Mouse (Mus musculus) kidney, postnatal 25 days (tissue): ENCODE measurements around the gene Arhgdib.
A peak's percentile ranks its signal among the peaks of the same experiment; 100 is the strongest.

ENCODE experiments used
- DNase-seq, 2 experiments: peaks; one replicate each; pipeline ENCODE4 v3.0.0; 2021; ENCODE audit warnings: mixed read lengths in 2 of 2

Arhgdib gene

DNA sequence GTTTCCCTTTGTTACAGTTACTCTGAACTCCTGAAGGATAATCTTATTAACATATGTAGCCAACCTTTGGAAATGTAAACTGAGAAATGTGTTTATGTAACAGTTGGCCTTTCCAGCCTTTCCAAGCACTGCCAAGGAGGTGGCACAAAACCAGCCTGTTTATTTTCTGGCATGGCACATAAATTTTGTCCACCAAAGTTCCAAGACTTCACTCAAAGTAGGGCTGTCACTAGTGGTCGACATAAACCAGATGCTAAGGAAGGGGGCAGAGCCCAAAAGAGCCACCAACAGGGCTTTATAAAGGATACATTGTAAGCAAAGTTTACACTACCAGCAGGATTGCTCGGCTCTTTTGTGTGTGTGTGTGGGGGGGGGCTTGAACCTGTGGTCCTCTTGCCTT, 23.8 kb downstream of the Arhgdib start:
- DNase-seq, result no peak

DNA sequence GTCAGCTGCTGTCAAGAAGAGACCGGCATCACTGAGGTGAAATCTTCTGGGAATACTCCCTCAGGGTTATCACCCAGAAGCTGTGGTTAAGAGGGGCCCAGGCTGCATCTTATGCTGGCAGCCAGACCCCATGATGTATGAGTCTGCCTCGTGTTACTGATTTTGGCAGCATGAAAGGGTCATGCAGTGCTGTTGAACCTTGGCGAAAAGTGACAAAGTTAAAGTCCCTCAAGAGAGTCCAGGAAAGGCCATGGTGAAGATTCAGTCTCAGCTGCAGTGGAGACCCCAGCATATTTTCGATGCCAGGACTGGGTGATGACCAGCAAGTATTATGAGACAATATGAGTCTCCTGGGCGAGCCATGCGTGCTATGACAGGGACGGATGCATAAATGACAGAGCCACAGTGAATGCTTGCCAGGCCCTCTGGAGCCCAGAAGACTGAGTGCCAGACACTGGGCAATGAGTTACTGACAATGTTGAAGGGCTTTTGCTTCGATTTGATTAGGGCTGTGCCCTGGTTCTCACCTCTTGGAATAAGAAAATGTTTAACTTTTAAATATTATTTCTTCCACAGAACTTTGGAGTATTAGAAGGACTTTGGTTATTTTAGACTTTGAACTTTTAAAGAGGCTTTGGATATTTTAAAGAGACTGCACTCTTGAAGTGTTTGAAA, 25.8 kb downstream of the Arhgdib start:
- peak in 1 of 2 experiments; percentile 27 for DNase-seq

DNA sequence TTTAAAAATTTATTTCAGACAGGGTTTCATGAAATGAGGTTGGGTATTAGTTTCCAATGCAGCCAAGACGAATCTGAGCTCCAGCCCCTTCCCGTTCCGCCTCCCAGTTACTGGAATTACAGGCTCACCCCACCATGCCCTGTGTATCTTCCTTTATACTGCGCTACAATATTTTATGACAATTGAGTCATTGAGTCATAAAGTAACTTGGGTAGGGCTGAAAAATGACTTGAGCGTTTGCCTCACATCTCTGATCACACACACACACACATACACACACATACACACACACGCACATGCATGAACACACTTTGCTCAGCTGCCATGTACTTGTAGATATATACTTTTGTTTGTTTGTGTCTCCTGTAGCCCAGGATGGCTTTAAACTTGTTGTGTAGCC, 27.5 kb downstream of the Arhgdib start:
- no peak for DNase-seq

DNA sequence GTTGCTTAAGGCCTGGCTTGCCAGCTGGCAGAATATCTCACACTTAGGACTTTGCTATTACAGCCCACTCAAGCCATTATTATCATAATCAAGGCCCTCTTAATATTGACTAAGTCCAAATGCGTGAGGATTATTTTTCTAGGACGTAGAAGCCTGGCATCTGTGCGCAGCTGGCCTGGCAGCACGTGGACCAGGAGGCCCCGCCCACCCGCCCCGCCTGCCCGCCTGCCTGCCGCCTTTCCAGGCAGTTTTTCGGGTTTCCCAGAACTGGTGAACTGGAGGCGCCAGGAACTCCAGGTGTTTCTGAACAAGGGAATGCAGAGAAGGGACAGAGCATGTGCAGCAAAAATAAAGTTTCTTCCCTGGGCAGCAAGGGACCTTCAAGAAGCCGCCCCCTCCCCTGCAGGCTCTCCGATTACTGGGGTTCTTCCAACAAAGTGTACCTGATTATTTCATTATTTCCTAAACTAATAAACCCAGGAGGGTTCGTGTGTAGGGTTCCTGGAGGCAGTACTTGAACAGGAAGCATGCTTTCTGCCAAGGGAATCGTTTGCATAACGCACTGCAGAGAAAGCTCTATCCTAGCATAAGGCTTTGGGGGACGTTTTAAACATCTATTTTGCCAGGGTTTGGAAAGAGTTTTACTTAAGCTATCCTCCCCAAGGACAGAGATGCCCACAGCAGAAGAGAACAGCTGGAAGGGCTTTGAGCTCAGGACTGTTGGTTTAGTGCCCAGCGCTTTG, 28.1 kb downstream of the Arhgdib start:
- DNase-seq, result peak; percentile 50 to 65

DNA sequence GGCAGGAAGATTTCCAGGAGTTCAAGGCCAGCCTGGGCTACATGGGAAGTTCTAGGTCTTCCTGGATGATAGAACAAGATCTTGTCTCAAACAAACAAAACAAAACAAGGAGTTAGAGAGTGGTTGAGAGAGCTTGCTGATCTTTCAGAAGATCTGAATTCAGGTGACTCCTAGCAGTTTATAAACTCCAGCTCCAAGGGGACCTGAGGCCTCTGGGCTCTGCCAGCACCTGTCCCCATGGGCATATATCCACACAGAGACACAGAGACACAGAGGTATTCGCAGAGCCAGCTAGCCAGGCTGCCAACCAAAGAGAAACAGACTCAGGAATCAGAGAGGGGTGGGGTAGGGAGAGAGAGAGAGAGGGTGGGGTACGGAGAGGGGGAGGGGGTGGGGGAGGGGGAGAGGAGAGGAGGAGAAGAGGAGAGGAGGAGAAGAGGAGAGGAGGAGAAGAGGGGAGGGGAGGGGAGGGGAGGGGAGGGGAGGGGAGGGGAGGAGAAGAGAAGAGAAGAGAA, 28.9 kb downstream of the Arhgdib start:
- DNase-seq, result no peak

DNA sequence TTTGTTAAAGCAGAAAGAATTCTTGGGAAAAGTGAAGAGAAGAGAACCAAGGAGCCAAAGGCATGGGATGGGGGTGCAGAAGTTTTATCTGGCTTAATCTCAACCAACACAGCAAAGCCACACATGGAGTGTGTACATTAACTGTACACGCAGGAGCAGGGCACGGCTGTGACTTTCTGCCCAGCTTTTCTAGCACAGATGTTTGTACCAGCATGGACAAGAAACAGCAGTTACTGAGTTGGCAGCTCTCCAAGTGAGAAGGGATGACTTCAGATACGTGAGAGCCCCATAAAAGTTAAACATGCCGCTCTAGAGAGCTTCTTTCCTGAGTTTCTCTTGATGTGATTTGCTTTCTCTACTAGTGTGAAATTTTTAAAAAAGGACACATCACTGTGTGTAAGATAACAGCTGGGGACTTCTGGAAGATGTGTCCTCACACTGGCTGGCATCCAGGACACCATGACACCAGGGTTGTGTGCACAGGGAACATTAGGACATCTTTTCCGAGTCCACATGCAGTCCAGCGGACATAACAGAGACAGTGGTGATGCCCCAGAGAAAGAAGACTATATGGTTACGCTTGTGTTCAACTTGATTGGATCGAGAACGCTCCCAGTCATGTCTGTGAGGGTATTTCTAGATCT, 31.3 kb downstream of the Arhgdib start:
- peak; percentile 38 to 55 for DNase-seq

DNA sequence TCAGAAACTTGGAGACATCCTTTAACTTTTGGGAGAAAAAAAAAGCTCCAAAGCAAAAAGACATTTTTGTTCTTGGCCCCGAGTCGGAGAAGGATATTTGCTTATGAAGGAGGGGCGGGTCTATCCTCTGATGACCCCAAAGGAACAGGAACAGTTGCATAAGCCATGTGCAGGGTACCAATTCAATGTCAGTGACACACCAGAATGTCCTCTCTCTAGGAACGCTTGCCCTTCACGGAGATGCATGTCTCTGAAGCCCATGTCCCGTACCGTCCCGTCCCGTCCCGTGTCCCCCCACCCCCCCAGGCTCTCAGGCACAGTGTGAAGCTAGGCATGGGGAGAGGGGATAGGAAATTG, 34.8 kb downstream of the Arhgdib start:
- DNase-seq, result peak; percentile 20 to 60

DNA sequence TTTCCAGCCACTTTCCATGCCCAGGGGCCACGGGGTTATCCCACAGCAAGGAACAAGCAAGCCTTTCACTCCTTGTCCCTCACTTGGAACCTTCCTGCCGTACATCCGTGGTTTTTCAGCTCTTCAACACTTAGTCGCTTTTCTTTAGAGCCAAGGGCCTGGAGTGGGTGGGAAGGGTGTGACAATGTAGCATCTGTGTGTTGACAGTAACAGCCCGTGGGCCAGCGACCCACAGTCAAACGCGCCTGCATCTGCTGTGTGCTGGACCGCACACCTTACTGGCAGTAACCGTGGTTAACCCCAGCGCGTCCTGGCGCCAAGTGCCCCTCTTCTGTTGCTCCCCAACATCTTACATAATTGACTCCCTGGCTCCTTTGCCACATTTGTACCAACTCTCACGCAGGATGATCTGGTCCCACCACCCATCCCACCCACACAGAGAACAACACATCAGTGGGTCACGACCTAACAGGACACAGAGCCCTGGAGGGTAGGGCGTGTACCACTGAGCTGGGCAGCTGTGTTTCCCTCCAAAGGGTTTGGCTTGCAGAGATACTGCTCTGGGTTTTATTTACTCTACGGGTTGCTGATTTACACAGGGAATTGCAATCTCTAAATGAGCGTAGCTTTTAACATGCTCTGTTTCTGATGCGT, 35.3 kb downstream of the Arhgdib start:
- peak in 1 of 2 experiments; percentile 34 for DNase-seq

DNA sequence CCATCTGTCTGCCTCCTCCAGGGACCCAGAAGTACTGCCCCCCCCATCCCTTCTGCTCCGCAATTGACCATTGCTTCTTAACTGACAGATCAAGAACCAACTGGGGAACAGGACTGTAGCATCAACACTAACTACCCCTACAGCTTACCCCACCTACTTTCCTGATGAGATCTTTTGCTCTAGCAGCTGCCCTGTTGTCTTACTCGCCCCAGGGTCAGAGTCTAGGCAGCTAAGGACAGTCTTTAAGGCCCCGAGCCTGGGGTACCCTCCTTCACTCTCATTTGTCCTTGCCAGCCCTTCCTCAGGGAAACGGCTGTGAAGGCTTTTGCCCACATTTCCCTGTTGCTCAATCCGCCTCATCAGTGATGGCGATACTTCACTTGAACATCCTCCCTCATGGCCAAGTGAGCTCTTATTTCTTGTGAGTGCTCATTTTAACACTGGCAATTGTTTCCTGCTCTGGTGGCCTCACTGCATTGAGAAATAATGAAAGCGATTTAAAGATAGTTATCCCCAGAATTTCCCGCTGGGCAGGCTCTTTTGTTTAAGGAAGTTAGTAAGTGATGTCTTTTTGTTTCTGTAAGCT, 37.7 kb downstream of the Arhgdib start:
- DNase-seq, result no peak

DNA sequence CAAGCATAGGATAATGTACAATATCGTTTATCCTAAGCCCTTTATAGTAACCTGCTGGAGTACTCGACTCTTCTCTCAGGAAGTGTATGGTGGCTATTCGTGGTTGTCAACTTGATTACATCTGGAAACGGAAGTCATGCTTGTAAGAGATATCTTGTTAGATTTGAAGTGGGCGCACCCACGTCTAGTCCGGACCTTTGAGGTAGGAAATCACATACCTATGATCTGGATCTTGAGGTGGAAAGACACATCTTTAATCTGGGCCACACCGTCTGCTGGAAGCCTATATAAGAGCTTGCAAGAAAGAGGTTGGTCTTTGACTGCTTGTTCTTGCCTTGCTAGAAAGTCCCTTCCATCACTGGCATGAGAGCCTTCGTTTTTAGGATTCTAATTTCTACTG, 39.2 kb downstream of the Arhgdib start:
- no peak for DNase-seq

DNA sequence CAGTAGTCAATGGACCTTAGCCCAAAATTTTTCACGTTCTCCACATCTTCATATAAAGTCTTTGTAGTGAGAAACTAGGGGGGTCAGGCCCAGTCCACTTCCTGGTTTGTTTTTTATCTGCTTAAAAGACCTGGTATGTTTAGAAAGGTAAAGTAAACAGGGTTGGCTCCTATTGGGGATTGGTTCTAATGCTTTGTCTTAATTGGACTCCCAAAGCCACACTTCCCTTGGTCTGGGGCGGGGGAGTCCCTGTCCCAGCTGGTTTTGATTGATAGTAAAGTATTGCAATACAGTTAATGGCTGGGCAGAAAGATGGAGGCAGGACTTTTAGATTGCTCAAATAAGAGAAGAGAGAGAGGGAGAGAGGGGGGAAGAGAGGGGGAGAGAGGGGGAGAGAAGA, 40.7 kb downstream of the Arhgdib start:
- DNase-seq, result no peak

DNA sequence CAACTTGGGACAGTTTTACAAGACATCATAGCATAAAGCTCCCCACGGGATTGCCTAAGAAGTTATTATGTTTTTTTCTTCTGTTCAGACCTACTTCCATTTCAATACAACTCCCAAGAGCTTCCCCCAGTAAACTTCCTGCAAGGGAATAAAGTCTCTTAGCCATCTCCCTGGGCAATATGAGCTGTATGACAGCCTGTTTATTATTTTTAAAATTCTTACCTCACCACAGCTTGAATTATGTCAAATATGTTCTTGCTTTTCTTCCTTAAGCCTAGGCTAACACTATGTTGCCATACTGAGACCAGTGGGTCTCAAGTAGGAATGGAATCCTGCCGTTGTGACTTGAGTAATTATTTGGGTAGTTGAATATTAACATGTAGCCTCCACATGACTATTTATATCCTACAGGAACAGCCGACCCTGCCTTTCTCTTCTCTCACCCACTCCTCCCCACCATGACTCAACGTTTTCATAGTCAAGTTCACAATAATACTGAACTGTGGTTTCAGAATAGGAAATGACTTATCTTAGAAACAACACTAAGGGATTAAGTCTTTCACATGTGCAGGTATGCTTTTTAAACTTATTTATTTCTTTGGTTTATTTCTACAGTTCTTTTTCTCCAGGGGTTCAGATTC, 41.2 kb downstream of the Arhgdib start:
- DNase-seq, result no peak

DNA sequence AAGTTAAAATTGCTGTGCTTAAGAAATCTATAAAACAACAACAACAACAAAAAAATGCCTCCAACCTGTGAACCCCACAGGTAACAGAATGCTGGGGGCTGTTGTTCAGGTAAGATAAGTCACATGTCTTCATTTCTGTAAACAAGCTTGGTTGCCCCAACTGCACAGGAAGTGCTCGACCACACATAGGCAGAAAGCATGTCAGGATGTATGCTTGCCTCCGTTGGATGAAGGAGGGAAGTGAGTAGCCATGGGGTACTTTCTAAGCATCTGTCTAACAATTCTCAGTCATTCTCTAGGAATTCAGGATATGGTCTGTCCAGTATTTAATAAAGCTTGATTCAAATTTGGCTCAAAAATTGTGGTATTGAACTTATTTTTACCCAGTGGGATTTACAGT, 42.7 kb downstream of the Arhgdib start:
- no peak for DNase-seq

DNA sequence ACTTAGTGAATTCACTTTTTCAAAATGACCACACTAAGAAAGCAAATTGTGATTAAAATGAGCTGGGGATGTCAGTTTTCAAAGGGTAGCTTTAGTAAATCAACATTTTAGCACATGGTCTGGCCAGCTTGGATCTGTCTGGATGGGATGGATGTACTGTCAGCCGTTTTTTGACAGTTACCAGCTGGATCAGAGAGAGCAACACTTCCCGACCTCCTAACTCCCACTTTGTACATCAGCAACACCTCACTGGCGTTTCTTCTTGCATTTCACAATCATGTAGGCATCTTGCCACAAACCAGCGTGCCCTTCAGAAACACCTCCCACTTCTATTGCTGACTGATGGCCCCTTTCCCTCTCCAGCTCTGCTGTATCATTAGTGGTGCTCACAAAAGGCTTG, 43.5 kb downstream of the Arhgdib start:
- DNase-seq, result peak; percentile 22 to 37

DNA sequence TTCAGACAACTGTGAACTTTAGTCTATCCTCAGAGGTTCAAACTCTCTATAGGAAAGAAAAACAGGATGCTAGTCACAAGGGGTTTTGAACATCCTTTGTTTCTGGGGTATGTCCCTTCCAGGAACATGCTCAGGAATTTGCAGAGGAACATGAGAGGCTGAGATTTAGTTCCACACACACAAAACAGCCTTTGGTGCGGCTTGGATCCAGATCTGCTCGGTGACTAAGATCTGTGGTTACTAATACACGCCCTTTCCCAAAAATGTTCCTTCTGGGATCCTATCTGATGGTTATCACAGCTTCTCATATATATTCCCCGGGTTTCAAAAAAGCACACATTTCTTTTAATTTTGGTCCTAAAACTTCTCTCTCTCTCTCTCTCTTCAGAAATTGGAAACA, 43.9 kb downstream of the Arhgdib start:
- DNase-seq, result no peak

DNA sequence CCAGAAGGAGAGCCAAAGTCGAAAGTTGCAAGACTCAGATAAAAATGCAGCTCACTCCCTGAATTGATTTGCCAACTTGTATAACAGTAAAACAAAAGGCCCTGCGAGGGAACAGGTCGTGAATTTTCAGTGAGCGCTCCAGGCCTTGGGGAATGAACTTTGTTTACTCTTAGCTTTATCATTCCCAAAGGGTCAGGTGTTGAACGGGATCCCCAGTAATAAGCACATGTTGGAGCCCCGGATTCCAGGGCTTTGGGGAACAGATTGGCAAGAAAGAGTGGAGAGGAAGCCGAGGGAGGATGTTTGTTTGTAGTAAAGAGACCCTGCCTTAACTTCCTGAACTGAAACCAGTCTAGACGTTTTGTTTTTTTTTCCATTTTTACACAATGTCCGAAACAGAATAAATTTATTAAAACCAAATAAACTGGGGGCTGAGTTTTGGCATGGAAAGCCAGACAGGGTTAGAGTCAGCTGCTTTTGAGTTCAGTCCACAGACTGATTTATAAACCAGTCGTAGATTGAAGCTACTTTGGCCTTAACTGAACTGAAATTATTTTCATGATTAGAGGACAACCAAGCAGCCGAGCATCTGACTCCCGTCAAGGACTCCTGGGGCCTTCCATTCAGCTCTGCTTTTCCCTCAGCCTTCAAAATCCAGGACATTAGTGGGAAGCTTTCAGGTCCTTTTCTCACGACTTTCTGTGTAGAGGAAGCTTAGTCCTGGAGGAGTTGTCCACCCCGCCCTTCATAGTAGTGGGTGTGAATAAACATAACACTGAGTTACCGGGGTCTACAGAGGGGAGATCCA, 47.0 kb downstream of the Arhgdib start:
- DNase-seq, result peak; percentile 20 to 50

DNA sequence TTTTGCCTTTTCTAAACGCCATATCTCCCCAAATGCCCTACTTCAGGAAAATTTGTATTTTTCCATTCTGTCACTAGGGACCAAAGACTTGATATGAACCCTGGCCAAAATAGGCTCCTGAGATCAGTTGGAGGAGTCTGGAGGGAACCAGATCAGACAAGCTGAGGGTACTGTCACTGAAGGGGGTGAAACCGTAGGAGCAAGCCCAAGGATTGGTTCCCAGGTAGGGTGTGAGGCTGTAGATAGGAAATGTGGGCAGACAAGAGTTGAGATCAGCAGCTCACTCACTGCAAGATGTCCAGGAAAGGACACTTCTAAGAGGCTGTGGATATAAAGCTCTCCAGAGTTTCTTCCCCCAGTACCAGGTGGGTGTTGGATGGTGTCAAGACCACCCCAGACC, 49.7 kb downstream of the Arhgdib start:
- DNase-seq, result no peak

DNA sequence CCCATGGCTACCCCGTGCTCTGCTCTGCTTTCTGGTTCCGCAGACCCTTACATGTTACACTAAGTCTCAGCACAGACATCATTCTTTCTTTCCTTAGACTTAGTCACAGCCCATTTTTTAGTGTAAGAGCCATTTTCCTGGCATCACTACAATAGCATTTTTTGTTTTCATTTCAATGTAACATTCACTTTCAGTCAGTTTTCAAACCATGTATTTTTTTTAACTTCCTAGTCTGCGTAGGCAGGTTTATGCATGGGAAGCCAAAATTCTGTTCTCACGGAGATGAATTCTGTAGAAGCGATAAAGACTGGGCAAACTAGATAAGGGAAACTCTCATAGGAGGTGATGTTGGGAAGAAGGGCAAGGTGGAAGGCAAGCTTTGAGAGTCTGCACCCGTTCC, 52.1 kb downstream of the Arhgdib start:
- no peak for DNase-seq

DNA sequence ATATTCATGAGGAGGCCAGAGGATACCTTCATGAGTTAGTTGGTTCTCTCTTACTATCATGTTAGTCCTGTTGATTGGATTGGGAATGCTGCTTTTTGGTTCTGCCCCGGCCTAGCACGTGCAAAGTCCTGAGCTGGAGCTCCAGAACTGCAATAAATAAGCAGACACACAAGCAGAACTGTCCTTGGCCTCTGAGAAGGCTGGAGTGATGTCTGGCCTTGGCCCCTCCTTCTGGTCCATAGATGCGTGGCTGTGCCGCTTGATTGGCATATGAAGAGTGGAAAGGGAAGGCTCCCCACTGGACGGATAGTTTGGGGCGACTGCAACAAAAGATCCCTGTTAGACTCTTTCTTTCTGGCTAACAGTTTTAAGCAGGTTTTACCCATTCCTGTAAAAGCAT, 52.6 kb downstream of the Arhgdib start:
- DNase-seq, result no peak

DNA sequence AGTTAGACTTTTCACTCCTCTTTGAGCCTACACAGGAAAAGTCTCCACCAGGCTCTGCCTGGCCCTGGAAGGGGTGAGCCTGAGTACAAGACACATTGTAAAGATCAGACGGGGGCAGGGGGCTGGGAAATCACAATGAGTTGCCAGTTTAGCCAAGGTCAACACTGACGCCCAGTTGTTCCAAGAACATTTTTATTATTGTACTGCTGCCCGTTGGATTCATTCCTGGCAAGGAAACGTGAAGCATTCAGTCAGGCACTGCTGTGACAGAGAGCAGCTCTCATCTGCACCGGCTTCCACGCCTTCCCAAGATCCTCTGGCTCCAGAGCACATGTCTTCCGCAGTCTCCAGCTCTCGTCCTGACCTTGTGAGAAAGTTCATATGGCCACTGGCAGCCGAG, 53.8 kb downstream of the Arhgdib start:
- peak; percentile 49 to 86 for DNase-seq

DNA sequence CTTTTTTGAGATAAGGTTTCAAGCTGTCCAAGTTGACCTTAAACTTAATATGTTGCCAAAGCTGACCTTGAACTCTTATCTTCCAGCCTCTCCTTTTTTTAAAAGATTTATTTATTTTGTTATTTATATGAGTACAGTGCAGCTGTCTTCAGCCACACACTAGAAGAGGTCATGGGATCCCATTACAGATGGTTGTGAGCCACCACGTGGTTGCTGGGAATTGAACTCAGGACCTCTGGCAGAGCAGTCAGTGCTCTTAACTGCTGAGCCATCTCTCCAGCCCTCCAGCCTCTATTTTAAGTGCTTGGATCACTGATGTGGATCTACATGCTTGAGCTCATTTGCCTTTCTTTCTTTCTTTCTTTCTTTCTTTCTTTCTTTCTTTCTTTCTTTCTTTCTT, 56.9 kb downstream of the Arhgdib start:
- peak in 1 of 2 experiments; percentile 49 for DNase-seq

DNA sequence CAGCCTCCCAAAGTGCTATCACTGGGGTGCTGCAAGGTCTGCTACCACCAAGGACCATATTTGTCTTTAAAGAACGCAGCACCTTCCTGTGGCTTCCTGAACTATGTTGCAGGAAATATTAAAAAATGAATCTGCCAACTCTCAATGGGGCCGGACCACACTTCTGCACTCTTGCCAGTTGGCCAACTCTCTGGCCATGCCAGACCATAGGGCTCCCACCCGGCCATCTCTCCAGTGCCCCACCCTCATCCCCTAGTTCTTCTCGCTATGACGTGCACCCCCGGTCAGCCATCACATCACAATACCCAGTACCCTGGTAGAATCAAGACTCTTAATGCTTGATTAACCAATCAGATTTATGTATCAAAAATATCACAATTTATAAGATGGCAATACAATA, 57.7 kb downstream of the Arhgdib start:
- no peak for DNase-seq
